In the genomic region with DNA sequence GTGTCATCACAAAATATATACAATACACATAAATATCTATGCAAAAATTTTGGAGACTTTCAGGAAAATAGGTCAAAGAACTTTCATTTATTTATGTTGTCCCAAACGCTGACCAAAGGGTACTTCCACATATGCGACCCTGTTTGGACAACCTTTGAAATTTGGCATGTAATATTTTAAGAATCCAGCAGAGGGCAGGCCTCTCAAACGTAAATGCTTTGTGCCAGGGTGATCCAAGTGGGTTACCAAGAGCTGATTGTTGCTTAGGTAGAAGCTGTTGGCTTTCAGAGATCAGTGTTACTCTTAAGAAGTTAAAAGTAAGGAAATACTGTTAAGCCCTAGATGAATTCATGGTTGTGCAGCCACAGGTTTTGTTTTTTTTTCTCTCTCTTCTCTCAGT, we compare ENCODE assay signal across 9 mouse cellular contexts. TPM values are rescaled to one million over a fixed set of nuclear protein-coding genes. Genes with fewer than 3 reads are reported as not detected.
DNase-seq lines count a peak whose midpoint lies in the region; ATAC-seq and TF ChIP-seq lines count a peak whose summit lies in the region.
"Had no signal": no experiment of that assay in that cellular context is flagged by ENCODE, and none has a peak within 500 bp of the region (broad histone marks: within the 10 kb centered on the region; RNA-seq: fewer than 3 reads in every experiment).

No protein-coding gene starts in this region.

- H3K9ac ChIP-seq in liver, adult 2 months (ENCODE audit: low read depth, low read length) = no peak overlapping the region
- H3K9ac ChIP-seq in liver, embryonic 11.5 days (ENCODE audit: low read depth, low read length) = no peak overlapping the region
- no peak overlapping the region for H3K9ac ChIP-seq in ES-Bruce4 (ENCODE audit: low read depth, poor library complexity, severe bottlenecking)
- H3K9ac ChIP-seq: liver, embryonic 13.5 days had no signal

- no peak for ATAC-seq in liver, embryonic 11.5 days (replicated peaks; ENCODE audit: low FRiP score)

- no peak overlapping the region for H3K27ac ChIP-seq in liver, adult 2 months (replicated peaks; ENCODE audit: insufficient read depth, low read depth, low read length)
- no peak overlapping the region for H3K27ac ChIP-seq in liver, embryonic 11.5 days (ENCODE audit: low read depth, low read length)
- no peak overlapping the region for H3K27ac ChIP-seq in ES-Bruce4 (ENCODE audit: insufficient read depth, low read length)
- H3K27ac ChIP-seq: liver, embryonic 13.5 days had no signal

- H3K9me3 ChIP-seq in liver, embryonic 11.5 days (ENCODE audit: control insufficient read depth, low read length) = no peaks in the 10 kb centered on the region
- no peaks in the 10 kb centered on the region for H3K9me3 ChIP-seq in ES-Bruce4 (replicated peaks; ENCODE audit: control insufficient read depth, insufficient read depth, low read length, poor library complexity, severe bottlenecking)
- H3K9me3 ChIP-seq: liver, embryonic 13.5 days had no signal

- no peaks in the 10 kb centered on the region for H3K27me3 ChIP-seq in liver, adult 2 months (ENCODE audit: control insufficient read depth, insufficient read depth, low read length)
- H3K27me3 ChIP-seq in liver, embryonic 11.5 days (replicated peaks; ENCODE audit: control insufficient read depth, insufficient read depth, low read length) = no peaks in the 10 kb centered on the region
- H3K27me3 ChIP-seq in ES-Bruce4 (ENCODE audit: control insufficient read depth, insufficient read depth, low read length, poor library complexity, severe bottlenecking) = no peaks in the 10 kb centered on the region
- H3K27me3 ChIP-seq: liver, embryonic 13.5 days had no signal

- peak; percentile 33 for DNase-seq in liver, adult 2 months (ENCODE audit: extremely low read depth, low read depth, low spot score)
- DNase-seq in liver, embryonic 11.5 days (ENCODE audit: low spot score) = no peak
- DNase-seq in cerebellum, adult 11 months = peak; percentile 11
- DNase-seq in heart, postnatal 14 days = peak; percentile 15 to 47
- peak; percentile 37 for DNase-seq in layer of hippocampus, adult 9-10 months (ENCODE audit: low spot score)
- peak; percentile 16 for DNase-seq in retina, adult 2 months (ENCODE audit: low read depth, low spot score)
- no peak for DNase-seq in ovary, postnatal 36 days (ENCODE audit: low spot score)
- DNase-seq: liver, embryonic 13.5 days had no signal

- H3K4me1 ChIP-seq in liver, adult 2 months (ENCODE audit: control insufficient read depth, insufficient read depth, low read length) = no peaks in the 10 kb centered on the region
- no peaks in the 10 kb centered on the region for H3K4me1 ChIP-seq in liver, embryonic 11.5 days (replicated peaks; ENCODE audit: control insufficient read depth, insufficient read depth, low read length)
- H3K4me1 ChIP-seq in ES-Bruce4 (ENCODE audit: control insufficient read depth, insufficient read depth, low read length) = no peaks in the 10 kb centered on the region
- H3K4me1 ChIP-seq: liver, embryonic 13.5 days had no signal

- peak; percentile 53 for TF ChIP-seq CTCF in liver, adult 2 months (IDR thresholded peaks at IDR 0.05; ENCODE audit: low read depth, low read length)
- peak; percentile 9 for TF ChIP-seq CTCF in ES-Bruce4 (IDR thresholded peaks at IDR 0.05; ENCODE audit: low read depth, low read length)

- no peak overlapping the region for H3K4me2 ChIP-seq in liver, embryonic 11.5 days
- H3K4me2 ChIP-seq: liver, embryonic 13.5 days had no signal

- no peak overlapping the region for H3K4me3 ChIP-seq in liver, adult 2 months (ENCODE audit: insufficient read depth, low read depth, low read length)
- H3K4me3 ChIP-seq in liver, embryonic 11.5 days (ENCODE audit: low read depth, low read length) = no peak overlapping the region
- no peak overlapping the region for H3K4me3 ChIP-seq in ES-Bruce4 (ENCODE audit: low read depth, low read length)
- H3K4me3 ChIP-seq: liver, embryonic 13.5 days had no signal

- TF ChIP-seq POLR2A in liver, adult 2 months (IDR thresholded peaks at IDR 0.05; ENCODE audit: extremely low read depth, insufficient read depth, low read length) = no peak
- TF ChIP-seq POLR2A in ES-Bruce4 (IDR thresholded peaks at IDR 0.05; ENCODE audit: insufficient read depth, low read length) = no peak

- WGBS in liver, adult 2 months = 4% methylated on average over 3 of the region's 3 CpGs
- WGBS in liver, embryonic 11.5 days = 16% methylated on average over 3 of the region's 3 CpGs

- intact Hi-C loops in heart, postnatal 14 days (cut with DNase I) = loop anchor here (1.0 to 5.0 kb wide), 5 partner anchors 91 to 865 kb away; a partner anchor contains a TSS

- no peaks in the 10 kb centered on the region for H3K79me2 ChIP-seq in liver, adult 2 months (ENCODE audit: control insufficient read depth, insufficient read depth, low read length)

- no peak for TF ChIP-seq EP300 in ES-Bruce4 (IDR thresholded peaks at IDR 0.05; ENCODE audit: insufficient read depth, low read depth, low read length)

- H3K36me3 ChIP-seq in liver, adult 2 months (ENCODE audit: control insufficient read depth, insufficient read depth, low read length) = no peaks in the 10 kb centered on the region
- H3K36me3 ChIP-seq in liver, embryonic 11.5 days (ENCODE audit: control insufficient read depth, insufficient read depth, low read length) = no peaks in the 10 kb centered on the region
- H3K36me3 ChIP-seq in ES-Bruce4 (ENCODE audit: control insufficient read depth, insufficient read depth, low read length, poor library complexity, severe bottlenecking) = no peaks in the 10 kb centered on the region
- H3K36me3 ChIP-seq: liver, embryonic 13.5 days had no signal

RNA-seq across cellular contexts. Expression of a gene that starts 18.9 kb away (rescaled TPM):
- total RNA-seq in liver, adult 2 months (2014; rRNA removed) = not detected in 2 replicates
- not detected in 2 replicates for polyA plus RNA-seq in liver, adult 2 months (2012; rRNA removed)
- not detected in 2 replicates for polyA plus RNA-seq in liver, embryonic 11.5 days (2014; fragmentation: Nextera tagmentation; extraction: Ambion mirVana)
- polyA plus RNA-seq in ES-Bruce4 (2011; ENCODE audit: insufficient read depth, insufficient read length, low read depth, missing spikeins) = not detected in 2 replicates
- not detected for total RNA-seq in heart, postnatal 14 days (2021)
- polyA plus RNA-seq: liver, embryonic 13.5 days had no signal

Comparison
In these comparisons a context has a peak if more than half of its experiments do, and no peak if none do; other contexts are left out.
1. DNase-seq: peak in liver, adult 2 months (single experiment), cerebellum, adult 11 months (single experiment), heart, postnatal 14 days (2 of 2), layer of hippocampus, adult 9-10 months (single experiment) and retina, adult 2 months (single experiment); none in liver, embryonic 11.5 days (single experiment) and ovary, postnatal 36 days (single experiment).